Mouse (Mus musculus) lung, postnatal 4 days (tissue): ENCODE results near the gene Hrh1.
A peak's percentile ranks its signal among the peaks of the same experiment; 100 is the strongest.

Experiments used
- DNase-seq, 2 experiments: peaks; one replicate each; pipeline ENCODE4 v3.0.0; 2021

Hrh1 gene

GRCm38 (mm10) chr6:114407049-114407448 is 9.3 kb downstream of the Hrh1 start:
- DNase-seq: no peak

- no peak for DNase-seq
Measured at GRCm38 (mm10) chr6:114408278-114408677, 10.5 kb downstream of the Hrh1 start.

GRCm38 (mm10) chr6:114411913-114412312 is 14.2 kb downstream of the Hrh1 start:
- no peak for DNase-seq

GRCm38 (mm10) chr6:114414510-114414909 is 16.8 kb downstream of the Hrh1 start:
- no peak for DNase-seq

- DNase-seq: peak; percentile 69 to 81
Measured at GRCm38 (mm10) chr6:114418037-114418436, 20.3 kb downstream of the Hrh1 start.

GRCm38 (mm10) chr6:114421061-114421460 is 23.3 kb downstream of the Hrh1 start:
- DNase-seq: no peak

GRCm38 (mm10) chr6:114423051-114423676 is 25.4 kb downstream of the Hrh1 start:
- no peak for DNase-seq

- no peak for DNase-seq
Measured at GRCm38 (mm10) chr6:114425343-114425742, 27.6 kb downstream of the Hrh1 start.

- no peak for DNase-seq
Measured at GRCm38 (mm10) chr6:114427641-114428040, 29.9 kb downstream of the Hrh1 start.

- DNase-seq: peak; percentile 15 to 46
Measured at GRCm38 (mm10) chr6:114428831-114429230, 31.1 kb downstream of the Hrh1 start.

- DNase-seq: no peak
Measured at GRCm38 (mm10) chr6:114432591-114432990, 34.9 kb downstream of the Hrh1 start.

GRCm38 (mm10) chr6:114434524-114434923 is 36.8 kb downstream of the Hrh1 start:
- DNase-seq: no peak

- DNase-seq: no peak
Measured at GRCm38 (mm10) chr6:114440302-114440701, 42.6 kb downstream of the Hrh1 start.

GRCm38 (mm10) chr6:114440788-114441453 is 43.2 kb downstream of the Hrh1 start:
- no peak for DNase-seq

- no peak for DNase-seq
Measured at GRCm38 (mm10) chr6:114444247-114444844, 46.6 kb downstream of the Hrh1 start.

GRCm38 (mm10) chr6:114444976-114445375 is 47.2 kb downstream of the Hrh1 start:
- DNase-seq: no peak

- DNase-seq: no peak
Measured at GRCm38 (mm10) chr6:114448888-114449287, 51.2 kb downstream of the Hrh1 start.

GRCm38 (mm10) chr6:114455267-114455666 is 57.5 kb downstream of the Hrh1 start:
- DNase-seq: no peak

GRCm38 (mm10) chr6:114456255-114457042 is 58.7 kb downstream of the Hrh1 start:
- DNase-seq: no peak

- DNase-seq: no peak
Measured at GRCm38 (mm10) chr6:114457299-114457698, 59.6 kb downstream of the Hrh1 start.

GRCm38 (mm10) chr6:114458191-114458590 is 60.5 kb downstream of the Hrh1 start:
- peak in 1 of 2 experiments; percentile 15 for DNase-seq

- no peak for DNase-seq
Measured at GRCm38 (mm10) chr6:114459969-114460368, 62.2 kb downstream of the Hrh1 start.

GRCm38 (mm10) chr6:114461536-114461935 is 63.8 kb downstream of the Hrh1 start:
- no peak for DNase-seq
